Mouse (Mus musculus): ENCODE data around the gene Tubb4b. TPM values are rescaled to one million over a fixed set of nuclear protein-coding genes. Genes with fewer than 3 reads are reported as not detected.
A peak's percentile ranks its signal among the peaks of the same experiment; 100 is the strongest.

Tubb4b gene
- polyA plus RNA-seq, 1 experiment from 2014 or later = 425 TPM

- ATAC-seq (ENCODE audit: low FRiP score, low read depth) = no peak
- Histone ChIP-seq H3K27me3 (peaks cover 45% of the 10 kb centered on the region), H3K9me3 (no peaks in the 10 kb centered on the region), H3K4me3 (peak within 1 kb of the TSS; percentile 58), H3K4me2 (replicated peaks) (peak within 1 kb of the TSS; percentile 95), H3K4me1 (peaks cover 24% of the 10 kb centered on the region), H3K27ac (no peak within 1 kb of the TSS), H3K9ac (peak within 1 kb of the TSS; percentile 70), H3K36me3 (peaks cover 18% of the 10 kb centered on the region)
- WGBS = 0% methylated on average over 39 of the region's 59 CpGs
Measured at GRCm38 (mm10) chr2:25242101-25242506, 17.6 kb upstream of the Tubb4b start, which contains the start of the genes Rnf208 and Cysrt1. TSS of gene Rnf208 (plus strand) at chr2:25242255. TSS of gene Cysrt1 (minus strand) at chr2:25242452.

- Histone ChIP-seq H3K9me3 (no peaks in the 10 kb centered on the region), H3K4me1 (peaks cover 24% of the 10 kb centered on the region), H3K9ac (peak overlapping the region; percentile 70; the same call in 1 of the 2 replicates), H3K27me3 (peaks cover 49% of the 10 kb centered on the region), H3K36me3 (peaks cover 13% of the 10 kb centered on the region), H3K4me2 (replicated peaks) (peak overlapping the region; percentile 95), H3K4me3 (peak overlapping the region; percentile 58), H3K27ac (no peak overlapping the region)
- no peak for ATAC-seq (ENCODE audit: low FRiP score, low read depth)
- 13% methylated on average over 6 of the region's 6 CpGs for WGBS
Measured at GRCm38 (mm10) chr2:25241438-25241775, 16.9 kb upstream of the Tubb4b start.

- Histone ChIP-seq H3K36me3 (peaks cover 8% of the 10 kb centered on the region), H3K27ac (peak overlapping the region; percentile 11; the same call in 1 of the 2 replicates), H3K9me3 (no peaks in the 10 kb centered on the region), H3K4me2 (replicated peaks) (peak overlapping the region; percentile 95), H3K4me3 (peak overlapping the region; percentile 58), H3K27me3 (peaks cover 54% of the 10 kb centered on the region), H3K9ac (peak overlapping the region; percentile 58), H3K4me1 (peaks cover 24% of the 10 kb centered on the region)
- ATAC-seq (ENCODE audit: low FRiP score, low read depth) = peak; percentile 80
- 2% methylated on average over 29 of the region's 29 CpGs for WGBS
Measured at GRCm38 (mm10) chr2:25240723-25241437, 16.4 kb upstream of the Tubb4b start.

- H3K4me3 ChIP-seq = peak overlapping the region; percentile 58
- no peaks in the 10 kb centered on the region for H3K9me3 ChIP-seq
- 51% methylated on average over 8 of the region's 8 CpGs for WGBS
- 0 out of 2 replicates have a peak, but pooled peaks cover 2% of the 10 kb centered on the region for H3K36me3 ChIP-seq
- ATAC-seq (ENCODE audit: low FRiP score, low read depth) = peak; percentile 22
- peak overlapping the region; percentile 58 for H3K9ac ChIP-seq
- H3K4me1 ChIP-seq = peaks cover 24% of the 10 kb centered on the region
- peaks cover 55% of the 10 kb centered on the region for H3K27me3 ChIP-seq
- peak overlapping the region; percentile 95 for H3K4me2 ChIP-seq (replicated peaks)
- peak overlapping the region; percentile 11; the same call in 1 of the 2 replicates for H3K27ac ChIP-seq
Measured at GRCm38 (mm10) chr2:25240310-25240709, 15.8 kb upstream of the Tubb4b start.

- WGBS = 86% methylated on average over 3 of the region's 3 CpGs
- Histone ChIP-seq H3K4me2 (replicated peaks) (no peak overlapping the region), H3K9me3 (no peaks in the 10 kb centered on the region), H3K4me3 (no peak overlapping the region), H3K4me1 (peaks cover 24% of the 10 kb centered on the region), H3K27me3 (peaks cover 55% of the 10 kb centered on the region), H3K36me3 (no peaks in the 10 kb centered on the region), H3K27ac (no peak overlapping the region), H3K9ac (no peak overlapping the region)
- ATAC-seq (ENCODE audit: low FRiP score, low read depth) = no peak
Measured at GRCm38 (mm10) chr2:25239766-25240165, 15.3 kb upstream of the Tubb4b start.

GRCm38 (mm10) chr2:25238106-25238505 lies 13.6 kb upstream of the Tubb4b start:
- Histone ChIP-seq H3K4me3 (no peak overlapping the region), H3K4me2 (replicated peaks) (no peak overlapping the region), H3K27me3 (peaks cover 51% of the 10 kb centered on the region), H3K4me1 (peaks cover 24% of the 10 kb centered on the region), H3K36me3 (no peaks in the 10 kb centered on the region), H3K9me3 (no peaks in the 10 kb centered on the region), H3K27ac (no peak overlapping the region), H3K9ac (no peak overlapping the region)
- ATAC-seq (ENCODE audit: low FRiP score, low read depth) = no peak

GRCm38 (mm10) chr2:25237522-25237921 lies 13.0 kb upstream of the Tubb4b start:
- Histone ChIP-seq H3K27me3 (peaks cover 50% of the 10 kb centered on the region), H3K9ac (no peak overlapping the region), H3K27ac (no peak overlapping the region), H3K36me3 (no peaks in the 10 kb centered on the region), H3K4me1 (peaks cover 20% of the 10 kb centered on the region), H3K9me3 (no peaks in the 10 kb centered on the region), H3K4me2 (replicated peaks) (no peak overlapping the region), H3K4me3 (no peak overlapping the region)
- ATAC-seq (ENCODE audit: low FRiP score, low read depth) = no peak
- WGBS = 64% methylated on average over 4 of the region's 4 CpGs

- Histone ChIP-seq H3K4me2 (replicated peaks) (no peak within 1 kb of the TSS), H3K4me3 (no peak within 1 kb of the TSS), H3K4me1 (peaks cover 12% of the 10 kb centered on the region), H3K9me3 (no peaks in the 10 kb centered on the region), H3K9ac (no peak within 1 kb of the TSS), H3K27me3 (peaks cover 49% of the 10 kb centered on the region), H3K27ac (no peak within 1 kb of the TSS), H3K36me3 (no peaks in the 10 kb centered on the region)
- 37% methylated on average over 8 of the region's 8 CpGs for WGBS
- ATAC-seq (ENCODE audit: low FRiP score, low read depth) = no peak
Measured at GRCm38 (mm10) chr2:25236614-25237013, 12.1 kb upstream of the Tubb4b start, which contains the start of gene Rnf224. TSS of gene Rnf224 (minus strand) at chr2:25236787.

GRCm38 (mm10) chr2:25234551-25235220 lies 10.2 kb upstream of the Tubb4b start:
- H3K27me3 ChIP-seq = peaks cover 51% of the 10 kb centered on the region
- H3K9me3 ChIP-seq = no peaks in the 10 kb centered on the region
- H3K36me3 ChIP-seq = no peaks in the 10 kb centered on the region
- H3K9ac ChIP-seq = no peak overlapping the region
- 70% methylated on average over 5 of the region's 5 CpGs for WGBS
- no peak overlapping the region for H3K4me3 ChIP-seq
- no peak for ATAC-seq (ENCODE audit: low FRiP score, low read depth)
- H3K27ac ChIP-seq = no peak overlapping the region
- no peak overlapping the region for H3K4me2 ChIP-seq (replicated peaks)
- H3K4me1 ChIP-seq = no peaks in the 10 kb centered on the region

GRCm38 (mm10) chr2:25234050-25234449 lies 9.5 kb upstream of the Tubb4b start, which contains the start of gene Slc34a3:
TSS of gene Slc34a3 (minus strand) at chr2:25234364.
- WGBS = 84% methylated on average over 3 of the region's 3 CpGs

GRCm38 (mm10) chr2:25233421-25233820 lies 8.9 kb upstream of the Tubb4b start:
- 75% methylated on average over 4 of the region's 4 CpGs for WGBS
- Histone ChIP-seq H3K9ac (no peak overlapping the region), H3K36me3 (no peaks in the 10 kb centered on the region), H3K27ac (no peak overlapping the region), H3K4me2 (replicated peaks) (no peak overlapping the region), H3K27me3 (peaks cover 43% of the 10 kb centered on the region), H3K9me3 (no peaks in the 10 kb centered on the region), H3K4me1 (peaks cover 4% of the 10 kb centered on the region; the same call in 1 of the 2 replicates), H3K4me3 (no peak overlapping the region)
- ATAC-seq (ENCODE audit: low FRiP score, low read depth) = no peak

More at GRCm38 (mm10) chr2:25234050-25234449, 9.5 kb upstream of the Tubb4b start, which contains the start of gene Slc34a3:
- Histone ChIP-seq H3K9me3 (no peaks in the 10 kb centered on the region), H3K36me3 (no peaks in the 10 kb centered on the region), H3K9ac (no peak within 1 kb of the TSS), H3K4me1 (0 out of 2 replicates have a peak, but pooled peaks cover under 1% of the 10 kb centered on the region), H3K4me2 (replicated peaks) (no peak within 1 kb of the TSS), H3K27me3 (peaks cover 47% of the 10 kb centered on the region), H3K27ac (no peak within 1 kb of the TSS), H3K4me3 (no peak within 1 kb of the TSS)
- no peak for ATAC-seq (ENCODE audit: low FRiP score, low read depth)

GRCm38 (mm10) chr2:25231038-25231437 lies 6.5 kb upstream of the Tubb4b start:
- ATAC-seq (ENCODE audit: low FRiP score, low read depth) = no peak
- Histone ChIP-seq H3K27me3 (peaks cover 35% of the 10 kb centered on the region), H3K4me3 (no peak overlapping the region), H3K9ac (peak overlapping the region; percentile 25; the same call in 1 of the 2 replicates), H3K27ac (no peak overlapping the region), H3K4me1 (peaks cover 4% of the 10 kb centered on the region; the same call in 1 of the 2 replicates), H3K9me3 (no peaks in the 10 kb centered on the region), H3K4me2 (replicated peaks) (no peak overlapping the region), H3K36me3 (no peaks in the 10 kb centered on the region)
- 54% methylated on average over 12 of the region's 12 CpGs for WGBS
